Mouse (Mus musculus) limb, embryonic 11.5 days (tissue): ENCODE results near the gene Rasa1. TPM values are rescaled to one million over a fixed set of nuclear protein-coding genes. Genes with fewer than 3 reads are reported as not detected.

Experiments used
- ATAC-seq: fragments of 200-750 bp; cut with Nextera tagmentation; 2 replicates; pipeline ENCODE4 v1.8.0; 2017; ENCODE audit warnings: low read depth; ENCODE audit not compliant: insufficient number of reproducible peaks, low FRiP score, low TSS enrichment
- DNase-seq: peaks from one replicate; pipeline ENCODE4 v3.0.0-alpha.2; 2015; ENCODE audit warnings: low spot score
- H3K27ac ChIP-seq: fragments of 300-500 bp; sonication (generic); replicated peaks from 2 replicates; pipeline ENCODE4 v1.5.1; 2014; ENCODE audit warnings: low read depth, mild to moderate bottlenecking, low read length
- H3K27me3 ChIP-seq: fragments of 300-500 bp; sonication (generic); 2 replicates; pipeline ENCODE4 v1.6.1; 2014; ENCODE audit warnings: mild to moderate bottlenecking, low read length, mixed read lengths; ENCODE audit not compliant: control insufficient read depth, insufficient read depth
- H3K36me3 ChIP-seq: fragments of 300-500 bp; sonication (generic); 2 replicates; pipeline ENCODE4 v1.6.1; 2014; ENCODE audit warnings: mild to moderate bottlenecking, low read length, moderate library complexity, mixed read lengths; ENCODE audit not compliant: control insufficient read depth, insufficient read depth
- H3K4me1 ChIP-seq: fragments of 300-500 bp; sonication (generic); 2 replicates; pipeline ENCODE4 v1.6.1; 2014; ENCODE audit warnings: low read length, mixed read lengths; ENCODE audit not compliant: control insufficient read depth, insufficient read depth
- H3K4me2 ChIP-seq: fragments of 300-500 bp; sonication (generic); 2 replicates; pipeline ENCODE4 v1.6.1; 2014; ENCODE audit warnings: low read depth, mild to moderate bottlenecking, moderate library complexity; ENCODE audit not compliant: severe bottlenecking
- H3K4me3 ChIP-seq: fragments of 300-500 bp; sonication (generic); 2 replicates; pipeline ENCODE4 v1.5.1; 2014; ENCODE audit warnings: low read depth, low read length
- H3K9ac ChIP-seq: fragments of 300-500 bp; sonication (generic); 2 replicates; pipeline ENCODE4 v1.6.1; 2014; ENCODE audit warnings: mild to moderate bottlenecking, low read length
- H3K9me3 ChIP-seq: fragments of 300-500 bp; sonication (generic); 2 replicates; pipeline ENCODE4 v1.6.1; 2016; ENCODE audit warnings: low read length; ENCODE audit not compliant: control insufficient read depth
- WGBS: fragments of 180-500 bp; shearing (Covaris S2); extraction: QIAGEN DNeasy Blood & Tissue Kit; methylation state at CpG from one replicate; pipeline ENCODE4 v1.1.7; 2014; 5-methylcytosine and 5-hydroxymethylcytosine counted together
- polyA plus RNA-seq: library from polyadenylated mRNA; unstranded; fragments of >200 nt; fragmentation: Nextera tagmentation; extraction: Ambion mirVana; gene quantifications from 2 replicates; pipeline ENCODE4 v1.2.1, GENCODE M21; 2014

The Rasa1 gene
- polyA plus RNA-seq, 1 experiment from 2014 or later: 48.9 TPM

- ATAC-seq: no peak
- H3K27me3 ChIP-seq: no peaks in the 10 kb centered on the region
- 95% methylated on average over 2 of the region's 2 CpGs for WGBS
These were observed 97.7 kb downstream of the Rasa1 start for GRCm38 (mm10) chr13:85191253-85191652.

GRCm38 (mm10) chr13:85189644-85190121 lies 99.2 kb downstream of the Rasa1 start:
- H3K4me2 ChIP-seq: peak overlapping the region; percentile 70
- peaks cover 8% of the 10 kb centered on the region; the same call in 1 of the 2 replicates for H3K36me3 ChIP-seq
- H3K27me3 ChIP-seq: no peaks in the 10 kb centered on the region
- 3% methylated on average over 17 of the region's 17 CpGs for WGBS
- H3K4me1 ChIP-seq: no peaks in the 10 kb centered on the region
- H3K27ac ChIP-seq: no peak overlapping the region
- peak overlapping the region; percentile 85 for H3K9ac ChIP-seq
- ATAC-seq (no peak; the same call in none of the 2 replicates), DNase-seq (no peak)
- peak overlapping the region; percentile 84 for H3K4me3 ChIP-seq
- no peaks in the 10 kb centered on the region for H3K9me3 ChIP-seq

More at GRCm38 (mm10) chr13:85191253-85191652, 97.7 kb downstream of the Rasa1 start:
- no peak for DNase-seq
- H3K9ac ChIP-seq: no peak overlapping the region
- H3K4me3 ChIP-seq: no peak overlapping the region
- no peaks in the 10 kb centered on the region for H3K9me3 ChIP-seq
- H3K36me3 ChIP-seq: peaks cover 8% of the 10 kb centered on the region; the same call in 1 of the 2 replicates
- H3K27ac ChIP-seq: no peak overlapping the region
- H3K4me1 ChIP-seq: no peaks in the 10 kb centered on the region
- H3K4me2 ChIP-seq: no peak overlapping the region

- DNase-seq (peak; percentile 92), ATAC-seq (peak; percentile 99)
- Histone ChIP-seq H3K36me3 (peaks cover 8% of the 10 kb centered on the region; the same call in 1 of the 2 replicates), H3K9me3 (no peaks in the 10 kb centered on the region), H3K27me3 (no peaks in the 10 kb centered on the region), H3K4me3 (peak within 1 kb of the TSS; percentile 84), H3K27ac (no peak within 1 kb of the TSS), H3K9ac (peak within 1 kb of the TSS; percentile 85), H3K4me2 (peak within 1 kb of the TSS; percentile 70), H3K4me1 (no peaks in the 10 kb centered on the region)
- WGBS: 1% methylated on average over 44 of the region's 44 CpGs
These were observed 99.9 kb downstream of the Rasa1 start, which contains the start of gene Ccnh for GRCm38 (mm10) chr13:85188903-85189643. TSS of gene Ccnh (plus strand) at chr13:85189408.

Other genes starting within 250 kb of the Rasa1 start
- gene Ccnh, start 99.7 kb downstream of the Rasa1 start, polyA plus RNA-seq: 102 and 110 TPM in 2 replicates